Mouse (Mus musculus) gastrocnemius, adult 2 months (tissue): ENCODE measurements around the gene Spef2. TPM values are rescaled to one million over a fixed set of nuclear protein-coding genes. Genes with fewer than 3 reads are reported as not detected.
A peak's percentile ranks its signal among the peaks of the same experiment; 100 is the strongest.

Source experiments
- DNase-seq: peaks from one replicate; pipeline ENCODE4 v3.0.0; 2022
- H3K27ac ChIP-seq: fragments of 200-600 bp; 2 replicates; pipeline ENCODE4 v1.8.1; 2022; ENCODE audit warnings: mild to moderate bottlenecking
- H3K4me3 ChIP-seq: fragments of 200-600 bp; 2 replicates; pipeline ENCODE4 v1.8.1; 2022; ENCODE audit warnings: mild to moderate bottlenecking, moderate library complexity
- CTCF ChIP-seq: fragments of 200-600 bp; IDR thresholded peaks from 2 replicates; pipeline ENCODE4 v1.8.1; 2022; ENCODE audit warnings: antibody characterized with exemption, mild to moderate bottlenecking, moderate library complexity
- intact Hi-C: fragments of 180-260 bp; cut with DNase I; formaldehyde crosslinking; loops from one replicate; pipeline ENCODE4 v1.15.1; 2025
- total RNA-seq, 2 experiments: library from RNA; stranded (reverse); gene quantifications; 2 replicates each; pipeline ENCODE4 v1.2.3; 2021

Spef2 gene
- total RNA-seq, 2 experiments from 2014 or later = 0.03 TPM; not detected in 1

DNA sequence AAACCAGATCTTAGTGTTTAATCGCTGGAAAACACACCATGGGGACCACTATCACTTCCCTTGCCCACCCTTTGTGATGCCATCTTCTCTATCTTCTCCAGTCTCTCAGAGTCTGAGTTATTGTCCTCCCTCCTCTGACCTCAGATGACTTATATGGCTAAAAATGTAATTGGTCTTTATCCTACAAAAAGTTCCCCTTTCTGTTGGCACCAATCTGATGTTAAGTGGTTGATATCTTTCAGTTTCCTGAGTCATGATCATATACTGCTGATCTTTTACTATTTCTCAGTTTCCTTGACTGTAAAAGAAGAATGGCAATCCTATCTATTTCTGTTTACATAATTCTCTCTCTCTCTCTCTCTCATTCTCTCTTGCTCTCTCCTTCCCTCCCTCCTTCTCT lies 119.0 kb downstream of the Spef2 start:
- intact Hi-C loops = no loop called here
- H3K27ac ChIP-seq = no peak overlapping the region
- TF ChIP-seq CTCF = no peak
- H3K4me3 ChIP-seq = no peak overlapping the region
- DNase-seq = no peak

- no peak for TF ChIP-seq CTCF
- intact Hi-C loops = no loop called here
- DNase-seq = no peak
These were observed 124.0 kb downstream of the Spef2 start for GRCm38 (mm10) chr15:9624619-9625018.

GRCm38 (mm10) chr15:9608177-9608576 lies 140.5 kb downstream of the Spef2 start:
- peak; percentile 48 for TF ChIP-seq CTCF
- DNase-seq = no peak
- Histone ChIP-seq H3K4me3 (no peak overlapping the region), H3K27ac (no peak overlapping the region)
- intact Hi-C loops = no loop called here

More at GRCm38 (mm10) chr15:9624619-9625018, 124.0 kb downstream of the Spef2 start:
- no peak overlapping the region for H3K27ac ChIP-seq
- H3K4me3 ChIP-seq = no peak overlapping the region

DNA sequence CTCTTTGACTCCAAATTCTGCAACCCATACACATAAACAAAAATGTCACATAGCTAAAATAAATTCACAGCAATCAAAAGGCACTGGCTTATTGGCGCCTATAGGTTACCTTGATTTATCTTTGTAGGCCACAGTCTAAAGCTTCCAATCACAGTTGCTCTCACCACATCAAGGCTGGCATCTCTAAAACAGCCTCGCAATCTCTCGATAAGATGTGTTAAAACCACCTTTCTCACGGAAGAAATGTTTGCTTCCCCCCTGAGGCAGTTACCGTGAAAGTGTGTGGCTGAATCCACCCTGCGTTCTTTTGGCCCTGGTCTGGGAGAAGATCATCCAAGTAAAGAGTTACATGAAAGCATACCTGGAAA lies 148.6 kb downstream of the Spef2 start:
- TF ChIP-seq CTCF = no peak
- intact Hi-C loops = no loop called here
- Histone ChIP-seq H3K27ac (no peak overlapping the region), H3K4me3 (no peak overlapping the region)
- DNase-seq = no peak

GRCm38 (mm10) chr15:9599382-9600087 lies 149.1 kb downstream of the Spef2 start:
- intact Hi-C loops = no loop called here
- no peak for DNase-seq
- Histone ChIP-seq H3K4me3 (no peak overlapping the region), H3K27ac (no peak overlapping the region)
- TF ChIP-seq CTCF = no peak

- intact Hi-C loops = no loop called here
- TF ChIP-seq CTCF = no peak
- DNase-seq = no peak
- Histone ChIP-seq H3K27ac (no peak overlapping the region), H3K4me3 (peak overlapping the region; percentile 51)
These were observed 152.2 kb downstream of the Spef2 start for GRCm38 (mm10) chr15:9596298-9597060.

DNA sequence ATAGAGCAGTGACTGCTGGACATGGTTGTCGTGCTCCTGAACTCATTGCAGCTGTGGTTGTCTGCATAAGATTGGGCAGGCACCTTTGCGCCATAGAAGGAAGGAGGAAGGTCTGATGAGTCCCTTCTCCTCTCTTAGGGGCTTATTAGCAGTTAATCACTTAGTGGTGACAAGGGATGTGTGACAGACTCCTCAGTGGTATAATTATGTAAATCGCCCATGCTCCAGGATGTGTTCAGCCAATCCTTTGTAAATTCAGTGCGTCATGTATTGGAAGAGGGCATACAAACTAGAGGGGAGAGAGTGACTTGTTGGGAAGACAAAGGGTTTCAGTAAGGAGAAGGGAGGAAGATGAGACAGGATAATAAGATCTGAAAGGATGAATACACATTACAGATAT lies 158.7 kb downstream of the Spef2 start:
- DNase-seq = no peak
- no peak for TF ChIP-seq CTCF
- Histone ChIP-seq H3K27ac (no peak overlapping the region), H3K4me3 (no peak overlapping the region)
- intact Hi-C loops = no loop called here

- DNase-seq = no peak
- no peak for TF ChIP-seq CTCF
- Histone ChIP-seq H3K4me3 (no peak overlapping the region), H3K27ac (no peak overlapping the region)
- intact Hi-C loops = no loop called here
These were observed 168.0 kb downstream of the Spef2 start for GRCm38 (mm10) chr15:9580470-9581280.

DNA sequence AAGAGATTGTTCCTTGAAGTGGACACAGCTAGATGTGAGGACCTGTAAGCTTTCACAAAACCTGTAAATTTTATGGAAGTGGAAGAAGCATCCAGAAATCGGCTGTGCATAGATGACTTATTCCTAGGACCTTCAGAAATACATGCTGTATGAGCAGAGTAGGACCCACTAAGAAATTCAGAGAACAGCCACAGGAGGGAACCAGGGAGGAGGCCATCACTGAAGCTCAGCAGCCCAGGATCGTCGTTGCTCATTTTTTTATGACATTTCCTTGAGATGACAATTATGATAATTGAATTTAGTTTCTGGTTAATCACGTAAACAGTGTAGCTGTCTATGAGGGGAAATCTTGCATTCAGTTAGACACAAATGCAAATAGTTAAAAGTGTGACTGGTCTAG lies 171.4 kb downstream of the Spef2 start:
- intact Hi-C loops = no loop called here
- no peak for DNase-seq
- Histone ChIP-seq H3K4me3 (no peak overlapping the region), H3K27ac (no peak overlapping the region)
- TF ChIP-seq CTCF = no peak; the same call in 1 of the 2 replicates

DNA sequence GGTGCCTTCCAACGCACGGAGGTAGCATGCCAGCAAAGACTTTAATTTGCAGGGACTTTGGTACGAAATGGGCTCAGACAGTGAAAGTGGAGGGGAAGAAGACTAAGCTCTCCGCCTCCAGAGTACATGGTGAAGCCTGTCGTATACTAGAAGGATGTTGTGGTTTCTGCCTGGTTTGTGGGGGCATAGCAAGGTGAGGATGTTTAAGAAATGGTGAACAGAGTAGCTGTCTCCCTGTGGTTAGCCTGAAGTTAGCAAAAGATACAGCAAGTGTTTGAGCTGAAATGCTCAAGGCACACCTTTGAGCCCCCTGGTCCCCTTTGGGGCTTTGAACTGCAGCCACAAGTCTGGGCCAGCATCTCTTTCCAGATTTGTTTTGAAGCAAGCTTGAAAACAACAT lies 173.9 kb downstream of the Spef2 start:
- H3K4me3 ChIP-seq = no peak overlapping the region
- no peak overlapping the region for H3K27ac ChIP-seq
- DNase-seq = no peak
- intact Hi-C loops = no loop called here
- no peak for TF ChIP-seq CTCF

- intact Hi-C loops = no loop called here
- no peak for TF ChIP-seq CTCF
- Histone ChIP-seq H3K4me3 (no peak overlapping the region), H3K27ac (no peak overlapping the region)
- no peak for DNase-seq
These were observed 175.3 kb downstream of the Spef2 start for GRCm38 (mm10) chr15:9573361-9573760.

DNA sequence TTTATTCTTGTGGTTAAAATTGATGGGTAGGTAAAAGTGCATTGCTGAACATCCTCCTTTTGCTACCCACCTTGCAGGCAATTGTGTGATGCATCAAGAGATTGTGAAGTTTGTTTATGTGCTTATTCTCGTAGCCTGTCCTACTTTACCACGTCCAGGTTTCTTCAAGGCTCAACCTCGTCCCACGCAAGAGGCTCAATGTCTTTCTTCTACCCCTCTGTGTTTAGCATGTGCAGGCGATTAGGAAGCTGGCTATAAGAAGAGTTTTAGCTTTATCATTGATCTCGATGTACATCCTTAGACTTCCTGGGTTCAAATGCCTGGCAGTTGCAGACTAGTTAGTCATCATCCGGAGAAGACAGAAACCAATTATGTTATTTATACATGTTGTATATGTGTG lies 176.0 kb downstream of the Spef2 start:
- DNase-seq = no peak
- TF ChIP-seq CTCF = no peak
- Histone ChIP-seq H3K27ac (no peak overlapping the region), H3K4me3 (no peak overlapping the region)
- intact Hi-C loops = no loop called here

DNA sequence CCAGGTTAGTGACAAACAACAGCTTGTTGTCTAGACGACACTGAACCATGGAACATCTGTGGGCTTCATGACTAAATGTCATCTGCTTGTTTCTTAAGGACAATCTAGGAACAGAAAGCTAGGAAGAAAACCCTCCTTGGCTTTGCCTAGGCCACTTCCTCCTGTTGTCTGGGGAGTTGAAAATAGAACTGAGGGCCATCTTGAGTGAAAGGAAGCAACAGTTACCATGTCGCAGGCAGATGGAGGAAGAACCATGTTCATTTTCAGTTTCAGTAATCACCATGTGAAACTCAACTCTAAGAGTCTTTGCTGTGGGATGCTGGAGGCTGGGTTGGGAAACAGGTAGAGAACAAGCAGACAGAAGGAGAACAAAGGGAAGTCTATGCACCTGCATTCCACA lies 176.8 kb downstream of the Spef2 start:
- H3K4me3 ChIP-seq = no peak overlapping the region
- TF ChIP-seq CTCF = no peak
- intact Hi-C loops = no loop called here
- no peak overlapping the region for H3K27ac ChIP-seq
- DNase-seq = no peak
